19 mouse cellular contexts compared by ENCODE assay signal in genomic region chr3:133685393-133685792, GRCm38 (mm10).
DNase-seq lines count a peak whose midpoint lies in the region; ATAC-seq and TF ChIP-seq lines count a peak whose summit lies in the region.
"Had no signal": no experiment of that assay in that cellular context is flagged by ENCODE, and none has a peak within 500 bp of the region (broad histone marks: within the 10 kb centered on the region; RNA-seq: fewer than 3 reads in every experiment).

No protein-coding gene starts in this region.

- H3K27ac ChIP-seq in forebrain, postnatal 0 days (ENCODE audit: low read depth, low read length): no peak overlapping the region
- no peak overlapping the region for H3K27ac ChIP-seq in forebrain, embryonic 11.5 days (ENCODE audit: low read depth, low read length)
- no peak overlapping the region for H3K27ac ChIP-seq in hindbrain, postnatal 0 days
- no peak overlapping the region for H3K27ac ChIP-seq in hindbrain, embryonic 10.5 days
- 0 out of 2 replicates have a peak overlapping the region, but pooled peaks have one; percentile 8 for H3K27ac ChIP-seq in midbrain, embryonic 16.5 days (ENCODE audit: low read length)
- no peak overlapping the region for H3K27ac ChIP-seq in midbrain, embryonic 10.5 days (replicated peaks)
- 0 out of 2 replicates have a peak overlapping the region, but pooled peaks have one; percentile 18 for H3K27ac ChIP-seq in neural tube, embryonic 14.5 days (ENCODE audit: low read depth, low read length)
- H3K27ac ChIP-seq: embryonic facial prominence, embryonic 13.5 days; forebrain, embryonic 13.5 days; heart, embryonic 10.5 days had no signal

- no peak overlapping the region for H3K4me2 ChIP-seq in forebrain, postnatal 0 days (ENCODE audit: low read depth)
- no peak overlapping the region for H3K4me2 ChIP-seq in forebrain, embryonic 11.5 days (ENCODE audit: low read depth, low read length, severe bottlenecking)
- H3K4me2 ChIP-seq in hindbrain, postnatal 0 days (ENCODE audit: low read depth, low read length): no peak overlapping the region
- no peak overlapping the region for H3K4me2 ChIP-seq in midbrain, embryonic 16.5 days (ENCODE audit: low read length)
- no peak overlapping the region for H3K4me2 ChIP-seq in neural tube, embryonic 14.5 days (ENCODE audit: low read depth, low read length)
- H3K4me2 ChIP-seq: embryonic facial prominence, embryonic 13.5 days; forebrain, embryonic 13.5 days had no signal

- no peak for DNase-seq in forebrain, postnatal 0 days
- DNase-seq in forebrain, embryonic 11.5 days (ENCODE audit: low spot score): no peak
- DNase-seq in hindbrain, postnatal 0 days (ENCODE audit: low spot score): peak; percentile 27
- DNase-seq in hindbrain, embryonic 10.5 days (ENCODE audit: low spot score): no peak
- DNase-seq in midbrain, embryonic 10.5 days (ENCODE audit: low spot score): no peak
- DNase-seq: adrenal gland, postnatal 10 days; B cell, adult 2 months; cerebellum, adult 11-12 months; cerebellum, adult 9-10 months; cerebellum, postnatal 25 days; heart, adult 18-20 months; heart, postnatal 14 days had no signal

- no peaks in the 10 kb centered on the region for H3K27me3 ChIP-seq in forebrain, postnatal 0 days (ENCODE audit: insufficient read depth, low read length)
- H3K27me3 ChIP-seq in forebrain, embryonic 11.5 days (ENCODE audit: control insufficient read depth, insufficient read depth, low read length): no peaks in the 10 kb centered on the region
- no peaks in the 10 kb centered on the region for H3K27me3 ChIP-seq in hindbrain, postnatal 0 days (ENCODE audit: insufficient read depth, low read length)
- no peaks in the 10 kb centered on the region for H3K27me3 ChIP-seq in hindbrain, embryonic 10.5 days (ENCODE audit: insufficient read depth, poor library complexity, severe bottlenecking)
- no peaks in the 10 kb centered on the region for H3K27me3 ChIP-seq in midbrain, embryonic 16.5 days (ENCODE audit: control insufficient read depth, insufficient read depth, low read depth, low read length)
- H3K27me3 ChIP-seq in midbrain, embryonic 10.5 days (ENCODE audit: low read depth, poor library complexity, severe bottlenecking): no peaks in the 10 kb centered on the region
- H3K27me3 ChIP-seq in neural tube, embryonic 14.5 days (ENCODE audit: control insufficient read depth, insufficient read depth, low read length): no peaks in the 10 kb centered on the region
- H3K27me3 ChIP-seq: embryonic facial prominence, embryonic 13.5 days; forebrain, embryonic 13.5 days had no signal

- H3K4me3 ChIP-seq in forebrain, postnatal 0 days (ENCODE audit: low read depth, low read length): no peak overlapping the region
- H3K4me3 ChIP-seq in forebrain, embryonic 11.5 days (ENCODE audit: low read depth, low read length): no peak overlapping the region
- H3K4me3 ChIP-seq in hindbrain, postnatal 0 days (ENCODE audit: low read length): no peak overlapping the region
- H3K4me3 ChIP-seq in hindbrain, embryonic 10.5 days: no peak overlapping the region
- no peak overlapping the region for H3K4me3 ChIP-seq in midbrain, embryonic 16.5 days (ENCODE audit: low read depth, low read length)
- no peak overlapping the region for H3K4me3 ChIP-seq in midbrain, embryonic 10.5 days
- no peak overlapping the region for H3K4me3 ChIP-seq in neural tube, embryonic 14.5 days (ENCODE audit: low read depth, low read length)
- H3K4me3 ChIP-seq: embryonic facial prominence, embryonic 13.5 days; forebrain, embryonic 13.5 days; heart, embryonic 10.5 days had no signal

- H3K36me3 ChIP-seq in forebrain, postnatal 0 days (ENCODE audit: insufficient read depth): no peaks in the 10 kb centered on the region
- no peaks in the 10 kb centered on the region for H3K36me3 ChIP-seq in forebrain, embryonic 11.5 days (ENCODE audit: control insufficient read depth, insufficient read depth, low read length)
- no peaks in the 10 kb centered on the region for H3K36me3 ChIP-seq in hindbrain, postnatal 0 days (ENCODE audit: insufficient read depth, low read length)
- H3K36me3 ChIP-seq in hindbrain, embryonic 10.5 days: no peaks in the 10 kb centered on the region
- no peaks in the 10 kb centered on the region for H3K36me3 ChIP-seq in midbrain, embryonic 16.5 days (ENCODE audit: control insufficient read depth, insufficient read depth, low read length)
- H3K36me3 ChIP-seq in midbrain, embryonic 10.5 days: no peaks in the 10 kb centered on the region
- H3K36me3 ChIP-seq in neural tube, embryonic 14.5 days (ENCODE audit: control insufficient read depth, insufficient read depth, low read length): no peaks in the 10 kb centered on the region
- H3K36me3 ChIP-seq: embryonic facial prominence, embryonic 13.5 days; heart, embryonic 10.5 days had no signal

- 55% methylated on average over 3 of the region's 3 CpGs for WGBS in forebrain, postnatal 0 days
- WGBS in forebrain, embryonic 11.5 days: 83% methylated on average over 3 of the region's 3 CpGs
- 49% methylated on average over 3 of the region's 3 CpGs for WGBS in hindbrain, postnatal 0 days
- WGBS in hindbrain, embryonic 10.5 days: 75% methylated on average over 3 of the region's 3 CpGs
- WGBS in midbrain, embryonic 16.5 days: 55% methylated on average over 3 of the region's 3 CpGs
- WGBS in midbrain, embryonic 10.5 days: 72% methylated on average over 3 of the region's 3 CpGs
- 35% methylated on average over 3 of the region's 3 CpGs for WGBS in neural tube, embryonic 14.5 days

- peak; percentile 45 for ATAC-seq in forebrain, postnatal 0 days
- ATAC-seq in forebrain, embryonic 11.5 days (replicated peaks; ENCODE audit: low FRiP score): no peak
- ATAC-seq in hindbrain, postnatal 0 days: no peak
- ATAC-seq in midbrain, embryonic 16.5 days: no peak
- ATAC-seq in neural tube, embryonic 14.5 days (ENCODE audit: low read depth): peak; percentile 71; the same call in 1 of the 2 replicates
- ATAC-seq in inflammation-experienced regulatory T-cells, adult 6 months: no peak
- ATAC-seq: CD4-positive, CD25-positive, alpha-beta regulatory T cell, adult 4 months; forebrain, embryonic 13.5 days had no signal

- no peak overlapping the region for H3K9ac ChIP-seq in forebrain, postnatal 0 days
- no peak overlapping the region for H3K9ac ChIP-seq in forebrain, embryonic 11.5 days (ENCODE audit: low read length)
- no peak overlapping the region for H3K9ac ChIP-seq in hindbrain, postnatal 0 days (replicated peaks; ENCODE audit: low read length)
- H3K9ac ChIP-seq in midbrain, embryonic 16.5 days (ENCODE audit: low read depth, low read length): no peak overlapping the region
- no peak overlapping the region for H3K9ac ChIP-seq in neural tube, embryonic 14.5 days (replicated peaks; ENCODE audit: low read depth, low read length)
- H3K9ac ChIP-seq: embryonic facial prominence, embryonic 13.5 days; forebrain, embryonic 13.5 days had no signal

- no peaks in the 10 kb centered on the region for H3K9me3 ChIP-seq in forebrain, postnatal 0 days (ENCODE audit: low read length)
- H3K9me3 ChIP-seq in forebrain, embryonic 11.5 days (ENCODE audit: control insufficient read depth, low read length): no peaks in the 10 kb centered on the region
- H3K9me3 ChIP-seq in hindbrain, postnatal 0 days (ENCODE audit: low read length): no peaks in the 10 kb centered on the region
- H3K9me3 ChIP-seq in hindbrain, embryonic 10.5 days: no peaks in the 10 kb centered on the region
- no peaks in the 10 kb centered on the region for H3K9me3 ChIP-seq in midbrain, embryonic 16.5 days (replicated peaks; ENCODE audit: control insufficient read depth, low read length, poor library complexity, severe bottlenecking)
- H3K9me3 ChIP-seq in midbrain, embryonic 10.5 days (replicated peaks): no peaks in the 10 kb centered on the region
- H3K9me3 ChIP-seq in neural tube, embryonic 14.5 days (ENCODE audit: control insufficient read depth, low read length): no peaks in the 10 kb centered on the region
- H3K9me3 ChIP-seq: embryonic facial prominence, embryonic 13.5 days; forebrain, embryonic 13.5 days; heart, embryonic 10.5 days had no signal

- no peak for TF ChIP-seq CTCF in forebrain, postnatal 0 days (IDR thresholded peaks at IDR 0.05; ENCODE audit: low read depth)
- no peak for TF ChIP-seq CTCF in hindbrain, postnatal 0 days (IDR thresholded peaks at IDR 0.05; ENCODE audit: low read depth)

- no peaks in the 10 kb centered on the region for H3K4me1 ChIP-seq in forebrain, postnatal 0 days (ENCODE audit: insufficient read depth)
- no peaks in the 10 kb centered on the region for H3K4me1 ChIP-seq in forebrain, embryonic 11.5 days (replicated peaks; ENCODE audit: control insufficient read depth, insufficient read depth, low read length)
- H3K4me1 ChIP-seq in hindbrain, postnatal 0 days (ENCODE audit: insufficient read depth, low read length): no peaks in the 10 kb centered on the region
- H3K4me1 ChIP-seq in hindbrain, embryonic 10.5 days (replicated peaks): no peaks in the 10 kb centered on the region
- peaks cover 3% of the 10 kb centered on the region; the same call in 1 of the 2 replicates for H3K4me1 ChIP-seq in midbrain, embryonic 16.5 days (ENCODE audit: control insufficient read depth, insufficient read depth, low read length)
- no peaks in the 10 kb centered on the region for H3K4me1 ChIP-seq in midbrain, embryonic 10.5 days
- H3K4me1 ChIP-seq in neural tube, embryonic 14.5 days (ENCODE audit: control insufficient read depth, insufficient read depth, low read length): no peaks in the 10 kb centered on the region
- H3K4me1 ChIP-seq: embryonic facial prominence, embryonic 13.5 days; forebrain, embryonic 13.5 days; heart, embryonic 10.5 days had no signal

Comparison
In these comparisons a context has a peak if more than half of its experiments do, and no peak if none do; other contexts are left out.
1. ATAC-seq: peak in forebrain, postnatal 0 days (single experiment) and neural tube, embryonic 14.5 days (single experiment); none in forebrain, embryonic 11.5 days (single experiment), hindbrain, postnatal 0 days (single experiment), midbrain, embryonic 16.5 days (single experiment) and inflammation-experienced regulatory T-cells, adult 6 months (single experiment).
2. H3K27ac ChIP-seq: peak in midbrain, embryonic 16.5 days (single experiment) and neural tube, embryonic 14.5 days (single experiment); none in forebrain, postnatal 0 days (single experiment), forebrain, embryonic 11.5 days (single experiment), hindbrain, postnatal 0 days (single experiment), hindbrain, embryonic 10.5 days (single experiment) and midbrain, embryonic 10.5 days (single experiment).